Mouse (Mus musculus) CD4-positive naive resting alpha-beta T cell, adult 57 days (primary cell): ENCODE data around the gene Galnt15. TPM values are rescaled to one million over a fixed set of nuclear protein-coding genes. Genes with fewer than 3 reads are reported as not detected.

ENCODE experiments used
- total RNA-seq: library from RNA; stranded (reverse); gene quantifications from one replicate; pipeline ENCODE4 v1.2.4, GENCODE M21; 2023

The Galnt15 gene
- 0.59 TPM for total RNA-seq

GRCm38 (mm10) chr14:32028681-32029091 is at the start of gene Galnt15:
Gene Galnt15, plus strand, starts transcription at chr14:32028989.

GRCm38 (mm10) chr14:32084761-32085485 is 56.1 kb downstream of the Galnt15 start, which contains the start of gene Oxnad1:
Gene Oxnad1, plus strand, starts transcription at chr14:32085374.

GRCm38 (mm10) chr14:32085486-32086201 is 56.9 kb downstream of the Galnt15 start, which contains the start of gene Dph3:
Gene Dph3, minus strand, starts transcription at chr14:32085729.

Other genes with a start within 250 kb of the Galnt15 start
- gene Ankrd28, start 198.3 kb upstream of the Galnt15 start, total RNA-seq: 31.4 TPM
- gene Oxnad1, start 56.4 kb downstream of the Galnt15 start, total RNA-seq: 21.3 TPM
- gene Dph3, start 56.7 kb downstream of the Galnt15 start, total RNA-seq: 55.3 TPM
- gene Msmb, start 113.0 kb downstream of the Galnt15 start, total RNA-seq: not detected
- 87.1 TPM for gene Ncoa4, start 130.9 kb downstream of the Galnt15 start, total RNA-seq
- 84.2 TPM for gene Timm23, start 172.9 kb downstream of the Galnt15 start, total RNA-seq
- 50.0 TPM for gene Parg, start 173.0 kb downstream of the Galnt15 start, total RNA-seq